Mouse (Mus musculus) liver, embryonic 11.5 days (tissue): ENCODE results near the gene Med11. TPM values are rescaled to one million over a fixed set of nuclear protein-coding genes. Genes with fewer than 3 reads are reported as not detected.

ENCODE experiments used
- ATAC-seq: fragments of 200-750 bp; cut with Nextera tagmentation; replicated peaks from 2 replicates; pipeline ENCODE4 v1.8.0; 2017; ENCODE audit warnings: moderate number of reproducible peaks, mild to moderate bottlenecking, moderate TSS enrichment, moderate library complexity; ENCODE audit not compliant: low FRiP score
- DNase-seq: peaks from one replicate; pipeline ENCODE4 v3.0.0-alpha.2; 2017; ENCODE audit warnings: low spot score
- H3K27ac ChIP-seq: fragments of 300-500 bp; sonication (generic); 2 replicates; pipeline ENCODE4 v1.5.1; 2014; ENCODE audit warnings: mild to moderate bottlenecking, low read depth, low read length, control low read depth
- H3K27me3 ChIP-seq: fragments of 300-500 bp; sonication (generic); replicated peaks from 2 replicates; pipeline ENCODE4 v1.6.1; 2014; ENCODE audit warnings: low read length, mixed read lengths; ENCODE audit not compliant: control insufficient read depth, insufficient read depth
- H3K36me3 ChIP-seq: fragments of 300-500 bp; sonication (generic); 2 replicates; pipeline ENCODE4 v1.6.1; 2014; ENCODE audit warnings: mild to moderate bottlenecking, low read length, moderate library complexity, mixed read lengths; ENCODE audit not compliant: control insufficient read depth, insufficient read depth
- H3K4me1 ChIP-seq: fragments of 300-500 bp; sonication (generic); replicated peaks from 2 replicates; pipeline ENCODE4 v1.6.1; 2014; ENCODE audit warnings: low read length, mixed read lengths; ENCODE audit not compliant: control insufficient read depth, insufficient read depth
- H3K4me2 ChIP-seq: fragments of 300-500 bp; sonication (generic); 2 replicates; pipeline ENCODE4 v1.6.1; 2014; ENCODE audit warnings: mild to moderate bottlenecking, control low read depth, moderate library complexity
- H3K4me3 ChIP-seq: fragments of 300-500 bp; sonication (generic); 2 replicates; pipeline ENCODE4 v1.5.1; 2014; ENCODE audit warnings: low read depth, low read length, control low read depth
- H3K9ac ChIP-seq: fragments of 300-500 bp; sonication (generic); 2 replicates; pipeline ENCODE4 v1.6.1; 2014; ENCODE audit warnings: low read depth, low read length, control low read depth
- H3K9me3 ChIP-seq: fragments of 300-500 bp; sonication (generic); 2 replicates; pipeline ENCODE4 v1.6.1; 2016; ENCODE audit warnings: low read length, inconsistent platforms, mixed read lengths; ENCODE audit not compliant: control insufficient read depth
- WGBS: fragments of 180-500 bp; shearing (Covaris S2); extraction: QIAGEN DNeasy Blood & Tissue Kit; methylation state at CpG from one replicate; pipeline ENCODE4 v1.1.7; 2014; 5-methylcytosine and 5-hydroxymethylcytosine counted together
- polyA plus RNA-seq: library from polyadenylated mRNA; unstranded; fragments of >200 nt; fragmentation: Nextera tagmentation; extraction: Ambion mirVana; gene quantifications from 2 replicates; pipeline ENCODE4 v1.2.1, GENCODE M21; 2014

The Med11 gene
- polyA plus RNA-seq, 1 experiment from 2014 or later = 36.2 TPM

GRCm38 (mm10) chr11:70453261-70454044, 1.7 kb downstream of the Med11 start:
- H3K36me3 ChIP-seq = 0 out of 2 replicates have a peak, but pooled peaks cover 2% of the 10 kb centered on the region
- WGBS = 80% methylated on average over 9 of the region's 9 CpGs
- no peak for ATAC-seq
- H3K27ac ChIP-seq = no peak overlapping the region
- no peak overlapping the region for H3K4me3 ChIP-seq
- no peak overlapping the region for H3K4me2 ChIP-seq
- peaks cover 12% of the 10 kb centered on the region; the same call in 1 of the 2 replicates for H3K4me1 ChIP-seq
- H3K27me3 ChIP-seq = peaks cover 1% of the 10 kb centered on the region
- no peak overlapping the region for H3K9ac ChIP-seq
- no peaks in the 10 kb centered on the region for H3K9me3 ChIP-seq
- DNase-seq = no peak

GRCm38 (mm10) chr11:70458688-70459600, 7.2 kb downstream of the Med11 start, which contains the start of gene Zmynd15:
Zmynd15 (plus strand) TSS chr11:70459433.
- H3K27ac ChIP-seq = no peak within 1 kb of the TSS
- ATAC-seq = no peak
- H3K4me2 ChIP-seq = peak within 1 kb of the TSS; percentile 69
- 18% methylated on average over 32 of the region's 32 CpGs for WGBS
- H3K27me3 ChIP-seq = peaks cover 46% of the 10 kb centered on the region
- DNase-seq = no peak
- peak within 1 kb of the TSS; percentile 17; the same call in 1 of the 2 replicates for H3K9ac ChIP-seq
- H3K36me3 ChIP-seq = no peaks in the 10 kb centered on the region
- peaks cover 2% of the 10 kb centered on the region; the same call in 1 of the 2 replicates for H3K4me1 ChIP-seq
- H3K4me3 ChIP-seq = peak within 1 kb of the TSS; percentile 47
- no peaks in the 10 kb centered on the region; the same call in 1 of the 2 replicates for H3K9me3 ChIP-seq

GRCm38 (mm10) chr11:70459601-70460101, 7.9 kb downstream of the Med11 start, which contains the start of gene Cxcl16:
Cxcl16 (minus strand) TSS chr11:70459984.
- H3K9ac ChIP-seq = peak within 1 kb of the TSS; percentile 17; the same call in 1 of the 2 replicates
- DNase-seq = no peak
- H3K36me3 ChIP-seq = no peaks in the 10 kb centered on the region
- no peaks in the 10 kb centered on the region; the same call in 1 of the 2 replicates for H3K9me3 ChIP-seq
- peak within 1 kb of the TSS; percentile 69 for H3K4me2 ChIP-seq
- ATAC-seq = no peak
- 2% methylated on average over 30 of the region's 30 CpGs for WGBS
- peaks cover 54% of the 10 kb centered on the region for H3K27me3 ChIP-seq
- peaks cover 2% of the 10 kb centered on the region; the same call in 1 of the 2 replicates for H3K4me1 ChIP-seq
- no peak within 1 kb of the TSS for H3K27ac ChIP-seq
- peak within 1 kb of the TSS; percentile 47 for H3K4me3 ChIP-seq

GRCm38 (mm10) chr11:70463970-70464369, 12.3 kb downstream of the Med11 start:
- Histone ChIP-seq H3K4me3 (no peak overlapping the region), H3K4me2 (no peak overlapping the region), H3K4me1 (peaks cover 2% of the 10 kb centered on the region; the same call in 1 of the 2 replicates), H3K36me3 (no peaks in the 10 kb centered on the region), H3K27ac (no peak overlapping the region), H3K27me3 (peaks cover 67% of the 10 kb centered on the region), H3K9ac (no peak overlapping the region), H3K9me3 (no peaks in the 10 kb centered on the region; the same call in 1 of the 2 replicates)
- DNase-seq (no peak), ATAC-seq (no peak)
- WGBS = 76% methylated on average over 5 of the region's 5 CpGs

GRCm38 (mm10) chr11:70465211-70465610, 13.5 kb downstream of the Med11 start:
- Histone ChIP-seq H3K9me3 (no peaks in the 10 kb centered on the region; the same call in 1 of the 2 replicates), H3K27ac (no peak overlapping the region), H3K27me3 (peaks cover 55% of the 10 kb centered on the region), H3K9ac (no peak overlapping the region), H3K4me2 (peak overlapping the region; percentile 44), H3K4me3 (no peak overlapping the region), H3K36me3 (no peaks in the 10 kb centered on the region), H3K4me1 (no peaks in the 10 kb centered on the region)
- 25% methylated on average over 16 of the region's 16 CpGs for WGBS
- no peak for DNase-seq
- no peak for ATAC-seq

GRCm38 (mm10) chr11:70465824-70466223, 14.1 kb downstream of the Med11 start:
- Histone ChIP-seq H3K4me2 (peak overlapping the region; percentile 44), H3K27ac (no peak overlapping the region), H3K9me3 (no peaks in the 10 kb centered on the region; the same call in 1 of the 2 replicates), H3K27me3 (peaks cover 48% of the 10 kb centered on the region), H3K4me1 (no peaks in the 10 kb centered on the region), H3K4me3 (peak overlapping the region; percentile 14; the same call in 1 of the 2 replicates), H3K36me3 (no peaks in the 10 kb centered on the region), H3K9ac (no peak overlapping the region)
- ATAC-seq = no peak
- no peak for DNase-seq
- 33% methylated on average over 23 of the region's 23 CpGs for WGBS

- H3K27ac ChIP-seq = no peak overlapping the region
- H3K36me3 ChIP-seq = no peaks in the 10 kb centered on the region
- H3K27me3 ChIP-seq = peaks cover 34% of the 10 kb centered on the region
- H3K4me3 ChIP-seq = no peak overlapping the region
- ATAC-seq (no peak), DNase-seq (no peak)
- H3K4me2 ChIP-seq = no peak overlapping the region
- H3K4me1 ChIP-seq = no peaks in the 10 kb centered on the region
- H3K9me3 ChIP-seq = no peaks in the 10 kb centered on the region
- 50% methylated on average over 5 of the region's 5 CpGs for WGBS
- no peak overlapping the region for H3K9ac ChIP-seq
These were observed 16.3 kb downstream of the Med11 start for GRCm38 (mm10) chr11:70467902-70468619.

- H3K9ac ChIP-seq = no peak overlapping the region
- DNase-seq = no peak
- no peak overlapping the region for H3K27ac ChIP-seq
- 71% methylated on average over 3 of the region's 3 CpGs for WGBS
- ATAC-seq = no peak
- H3K9me3 ChIP-seq = no peaks in the 10 kb centered on the region
- 0 out of 2 replicates have a peak, but pooled peaks cover 2% of the 10 kb centered on the region for H3K4me1 ChIP-seq
- no peaks in the 10 kb centered on the region for H3K36me3 ChIP-seq
- no peak overlapping the region for H3K4me2 ChIP-seq
- peaks cover 19% of the 10 kb centered on the region for H3K27me3 ChIP-seq
- no peak overlapping the region for H3K4me3 ChIP-seq
These were observed 18.0 kb downstream of the Med11 start for GRCm38 (mm10) chr11:70469764-70470163.
